Mouse (Mus musculus): ENCODE measurements around the gene Olfr681.
A peak's percentile ranks its signal among the peaks of the same experiment; 100 is the strongest.
"Not testable (repeated sequence)": the region's sequence is repeated elsewhere in the genome, so short reads cannot be mapped to it uniquely, and the experiment has no call there.

Gene Olfr681

DNA sequence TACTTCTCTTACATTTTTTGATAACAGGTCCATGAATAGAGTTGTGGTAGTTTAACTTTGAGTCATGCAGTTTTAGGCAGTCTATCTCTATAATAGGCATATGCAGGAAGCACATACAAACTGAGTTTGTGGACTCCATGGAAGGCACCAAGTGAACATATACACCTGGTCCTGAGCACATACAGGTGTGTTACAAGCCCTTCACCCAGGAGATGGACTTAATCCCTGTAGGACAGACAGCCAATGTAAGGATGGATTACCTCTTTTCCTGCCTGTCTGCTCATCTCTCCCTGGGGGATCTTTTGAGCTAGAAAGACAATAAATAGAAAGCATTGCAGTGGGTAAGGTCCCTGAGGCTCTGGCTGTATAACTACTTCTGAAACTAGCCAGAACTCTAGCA lies at the start of gene Olfr681:
Gene Olfr681 (plus strand): TSS at position 301 of the 400 bp plus-strand sequence.
- no peak for DNase-seq

DNA sequence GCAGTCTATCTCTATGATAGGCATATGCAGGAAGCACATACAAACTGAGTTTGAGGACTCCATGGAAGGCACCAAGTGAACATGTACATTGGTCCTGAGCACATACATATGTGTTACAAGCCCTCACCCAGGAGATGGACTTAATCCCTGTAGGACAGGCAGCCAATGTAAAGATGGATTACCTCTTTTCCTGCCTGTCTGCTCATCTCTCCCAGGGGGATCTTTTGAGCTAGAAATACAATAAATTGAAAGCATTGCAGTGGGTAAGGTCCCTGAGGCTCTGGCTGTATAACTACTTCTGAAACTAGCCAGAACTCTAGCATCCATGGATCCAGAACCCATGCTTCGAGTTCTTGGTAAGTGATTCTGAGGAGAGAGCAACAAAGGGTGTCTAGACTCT lies 35.7 kb upstream of the Olfr681 start, which contains the start of gene Olfr679:
Gene Olfr679 (plus strand): TSS at position 301 of the 400 bp plus-strand sequence.
- no peak for DNase-seq

DNA sequence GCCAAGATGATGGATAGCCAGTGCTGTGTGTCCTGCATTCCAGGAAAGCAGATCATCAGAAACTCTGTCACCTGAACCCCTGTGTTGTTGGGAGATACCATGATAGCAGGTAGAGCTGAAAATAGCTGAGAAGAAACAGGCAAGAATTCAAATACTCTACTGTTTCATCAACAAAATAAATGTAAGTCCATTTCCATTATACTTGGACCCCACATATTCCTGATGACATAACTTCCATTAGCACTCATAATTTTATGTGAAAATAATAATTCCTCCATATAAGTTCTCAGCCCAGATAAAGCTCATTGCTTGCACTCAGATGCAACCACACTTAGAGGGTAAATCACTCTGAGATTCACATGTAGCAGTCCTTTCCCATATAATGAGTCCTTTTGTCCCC lies 23.9 kb upstream of the Olfr681 start, which contains the start of gene Olfr680-ps1:
Gene Olfr680-ps1 (minus strand): TSS at position 101 of the 400 bp plus-strand sequence.
- not testable (repeated sequence) for DNase-seq

DNA sequence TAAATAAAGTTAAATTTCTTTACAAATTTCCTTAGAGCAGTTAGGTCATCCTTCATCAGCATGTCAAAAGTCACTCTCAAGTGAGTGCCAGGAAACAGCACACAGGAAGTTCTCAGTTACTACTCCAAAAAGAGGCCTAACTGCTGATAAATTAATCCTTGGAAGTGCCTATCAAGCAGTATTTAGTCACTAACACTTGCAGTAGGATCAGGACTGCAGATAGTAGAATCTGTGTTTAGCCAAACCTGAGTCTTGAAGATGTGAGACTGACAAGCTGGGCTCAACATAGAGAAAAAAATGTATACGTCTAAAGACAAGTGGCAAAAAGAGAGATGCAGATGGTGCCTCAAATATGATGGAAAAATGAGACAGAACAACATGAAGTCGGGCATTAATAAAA lies 24.6 kb downstream of the Olfr681 start:
- DNase-seq, result no peak

DNA sequence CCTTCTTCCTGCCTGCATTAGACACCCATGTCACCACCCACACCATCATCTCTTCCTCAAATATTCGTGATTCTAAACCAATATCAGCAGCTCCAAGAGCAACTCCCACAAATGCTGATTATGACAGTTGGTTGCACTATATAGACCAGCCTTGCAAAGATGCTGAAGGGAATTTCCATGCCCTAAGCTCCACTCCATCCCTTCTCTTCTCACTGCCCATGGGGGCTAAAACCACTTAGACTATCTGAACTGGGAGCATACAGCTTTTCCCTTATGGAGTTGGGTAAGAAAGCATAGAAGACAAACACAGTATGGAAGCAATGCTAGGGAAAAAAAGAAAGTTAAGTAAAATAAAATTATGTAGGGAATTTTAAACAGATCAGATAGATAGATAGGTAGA lies 30.3 kb downstream of the Olfr681 start, which contains the start of gene Olfr683:
Gene Olfr683 (minus strand): TSS at position 101 of the 400 bp plus-strand sequence.
- DNase-seq, result no peak

DNA sequence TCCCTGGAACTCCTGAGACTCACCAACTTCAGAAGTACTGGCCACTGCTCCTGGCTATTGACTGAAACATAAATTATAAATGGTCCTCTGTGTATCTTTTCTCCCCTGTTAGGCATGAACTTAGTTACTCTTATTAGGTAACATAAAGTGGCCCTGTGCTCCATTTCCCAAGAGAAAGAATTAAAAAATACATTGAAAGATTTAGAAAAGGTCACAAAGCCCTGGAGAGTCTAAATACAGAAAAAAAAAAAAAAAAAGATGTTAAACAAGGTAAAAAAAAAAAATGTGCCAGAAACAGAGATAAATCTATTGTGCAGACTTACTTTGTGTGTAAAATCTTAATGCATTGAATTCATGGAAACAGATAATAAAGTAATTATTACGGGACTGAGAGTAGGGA lies 46.9 kb downstream of the Olfr681 start, which contains the start of gene Olfr684:
Gene Olfr684 (minus strand): TSS at position 101 of the 400 bp plus-strand sequence.
- no peak for DNase-seq

DNA sequence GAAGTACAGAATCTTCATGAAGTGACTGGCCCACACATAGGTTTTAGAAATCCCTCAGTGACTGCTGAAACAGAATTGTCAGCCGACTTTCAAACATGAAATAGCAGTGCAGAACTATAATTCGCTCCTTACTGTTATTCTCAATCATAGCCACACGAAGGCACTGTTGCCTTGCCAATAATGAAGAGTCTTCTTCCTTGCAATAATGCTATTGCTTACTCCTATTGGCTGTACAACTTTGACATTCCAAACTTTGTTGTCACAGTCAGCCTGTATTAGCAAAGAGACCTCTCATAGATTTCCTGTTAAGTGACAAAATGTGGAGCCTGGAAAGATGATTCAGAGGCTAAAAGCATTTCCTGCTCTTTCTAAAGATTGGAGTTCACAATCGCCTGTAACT lies 54.1 kb downstream of the Olfr681 start:
- peak; percentile 27 for DNase-seq
